Mouse (Mus musculus) embryonic fibroblast, embryonic 13.5 days (primary cell): ENCODE data around the gene Isoc2a. TPM values are rescaled to one million over a fixed set of nuclear protein-coding genes. Genes with fewer than 3 reads are reported as not detected.

Experiments
- H3K27ac ChIP-seq: 2 replicates; pipeline ENCODE4 v1.5.1; 2012; ENCODE audit warnings: low read length, control low read depth, inconsistent platforms; ENCODE audit not compliant: insufficient read depth
- H3K4me1 ChIP-seq: 2 replicates; pipeline ENCODE4 v1.6.1; 2011; ENCODE audit warnings: low read length; ENCODE audit not compliant: control insufficient read depth, insufficient read depth
- H3K4me3 ChIP-seq: 2 replicates; pipeline ENCODE4 v1.5.1; 2011; ENCODE audit warnings: mild to moderate bottlenecking, control low read depth, low read length; ENCODE audit not compliant: insufficient read depth
- CTCF ChIP-seq: IDR thresholded peaks from 2 replicates; pipeline ENCODE4 v1.5.1; 2011; ENCODE audit warnings: mild to moderate bottlenecking, control low read depth, low read length, moderate library complexity, borderline replicate concordance; ENCODE audit not compliant: insufficient read depth
- POLR2A ChIP-seq: IDR thresholded peaks from 2 replicates; pipeline ENCODE4 v1.6.1; 2011; ENCODE audit warnings: low read depth, mild to moderate bottlenecking, control low read depth, low read length, moderate library complexity
- polyA plus RNA-seq: library from polyadenylated mRNA; stranded (reverse); fragments of >200 nt; gene quantifications from 2 replicates; pipeline ENCODE4 v1.2.4, GENCODE M21; 2011; ENCODE audit warnings: low read depth; ENCODE audit not compliant: missing spikeins, insufficient read length

The Isoc2a gene
- 9.3 and 11.2 TPM in 2 replicates for polyA plus RNA-seq

- Histone ChIP-seq H3K4me3 (peak within 1 kb of the TSS; percentile 51), H3K4me1 (no peaks in the 10 kb centered on the region), H3K27ac (no peak within 1 kb of the TSS)
- peak; percentile 90 for TF ChIP-seq POLR2A
- TF ChIP-seq CTCF: no peak
These were observed at the start of gene Isoc2a for GRCm38 (mm10) chr7:4876753-4877221. Gene Isoc2a (plus strand): TSS chr7:4877153.

- no peaks in the 10 kb centered on the region for H3K4me1 ChIP-seq
- H3K27ac ChIP-seq: no peak overlapping the region
- no peak for TF ChIP-seq POLR2A
- TF ChIP-seq CTCF: no peak
- H3K4me3 ChIP-seq: no peak overlapping the region
These were observed 46.5 kb upstream of the Isoc2a start for GRCm38 (mm10) chr7:4830476-4830875.

DNA sequence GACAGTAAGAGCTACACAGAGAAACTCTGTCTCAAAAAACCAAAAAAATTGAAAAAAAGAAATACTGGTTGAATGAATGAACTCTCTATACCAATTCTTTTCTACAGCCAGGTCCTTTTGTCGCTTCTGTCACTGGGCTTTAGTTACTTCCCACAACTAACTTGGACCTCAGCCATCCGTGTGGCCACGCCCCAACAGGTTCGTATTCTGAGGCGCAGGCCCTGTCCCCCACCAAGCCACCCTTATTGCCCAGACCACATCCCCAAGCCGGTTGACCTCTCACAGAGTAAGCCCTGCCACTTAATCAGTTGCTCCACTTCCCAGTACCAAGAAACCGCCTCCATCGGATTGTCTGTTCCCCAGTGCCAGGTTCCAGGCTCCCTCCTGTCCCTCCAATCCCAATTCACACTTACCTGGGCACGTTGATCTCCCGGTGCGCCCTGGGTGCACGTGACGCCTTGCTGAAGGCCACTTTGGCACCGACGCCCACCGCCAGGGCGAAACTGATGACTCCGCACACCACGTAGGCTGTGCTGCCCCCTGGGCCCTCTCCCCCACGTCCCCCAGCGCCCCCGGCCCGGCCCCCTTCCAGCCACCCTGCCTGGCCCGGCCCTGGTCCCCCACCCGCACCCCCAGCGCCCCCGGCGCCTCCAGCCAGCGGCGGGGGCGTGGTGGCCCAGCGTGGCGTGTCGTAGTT, 41.2 kb upstream of the Isoc2a start:
- H3K27ac ChIP-seq: no peak overlapping the region
- no peaks in the 10 kb centered on the region for H3K4me1 ChIP-seq
- TF ChIP-seq POLR2A: no peak
- TF ChIP-seq CTCF: no peak
- no peak overlapping the region for H3K4me3 ChIP-seq

- H3K4me3 ChIP-seq: no peak overlapping the region
- TF ChIP-seq POLR2A (no peak), CTCF (peak; percentile 45; the same call in 1 of the 2 replicates)
- no peak overlapping the region for H3K27ac ChIP-seq
- no peaks in the 10 kb centered on the region for H3K4me1 ChIP-seq
These were observed 40.6 kb upstream of the Isoc2a start for GRCm38 (mm10) chr7:4836351-4836792.

DNA sequence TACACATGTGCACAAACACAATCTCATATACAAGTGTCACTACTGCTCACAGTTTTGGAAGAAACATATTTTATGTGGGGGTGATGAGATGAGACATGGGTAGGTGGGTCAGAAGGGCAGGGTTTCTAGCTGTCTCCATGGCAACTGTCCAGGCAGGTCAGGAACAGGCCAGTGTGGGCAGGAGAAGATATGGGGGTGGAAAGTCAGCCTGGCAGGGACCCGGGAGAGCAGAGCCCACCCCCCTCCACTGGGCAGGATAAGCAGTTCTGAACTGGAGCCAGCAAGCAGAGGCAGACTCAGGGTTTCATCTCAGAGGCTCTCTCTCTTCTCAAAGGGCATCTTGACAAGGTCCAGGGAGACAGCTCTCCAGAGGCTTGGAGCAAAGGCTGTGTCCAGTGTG, 39.3 kb upstream of the Isoc2a start:
- Histone ChIP-seq H3K27ac (no peak overlapping the region), H3K4me1 (no peaks in the 10 kb centered on the region), H3K4me3 (no peak overlapping the region)
- TF ChIP-seq CTCF: no peak
- no peak for TF ChIP-seq POLR2A

- TF ChIP-seq CTCF (no peak), POLR2A (no peak)
- Histone ChIP-seq H3K4me1 (no peaks in the 10 kb centered on the region), H3K4me3 (no peak overlapping the region), H3K27ac (no peak overlapping the region)
These were observed 34.9 kb upstream of the Isoc2a start for GRCm38 (mm10) chr7:4842077-4842476.

DNA sequence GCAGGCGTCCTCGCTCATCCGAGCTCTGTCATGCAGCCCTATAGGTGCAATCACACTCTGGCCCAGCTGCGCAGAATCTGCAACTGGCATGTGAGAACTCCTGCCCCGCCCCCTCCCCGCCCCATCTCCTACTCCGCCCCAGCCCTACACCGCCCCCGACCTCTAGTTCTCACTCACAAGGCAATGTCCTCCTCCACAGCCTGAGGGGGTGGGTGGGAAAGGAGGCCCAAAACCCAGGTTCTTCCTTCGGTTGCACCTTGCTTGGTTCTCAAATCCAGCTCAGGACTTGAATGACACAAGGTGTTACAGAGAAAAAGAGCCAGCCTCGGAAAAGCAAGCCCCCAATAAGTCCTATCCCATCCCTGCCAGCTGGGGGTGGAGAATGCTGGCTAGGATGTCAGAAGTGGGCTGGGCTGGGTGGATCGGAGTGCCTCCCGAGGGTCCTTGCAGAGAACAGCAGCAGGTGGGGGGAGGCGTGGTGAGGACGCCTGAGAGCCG, 34.3 kb upstream of the Isoc2a start:
- TF ChIP-seq POLR2A: no peak
- TF ChIP-seq CTCF: no peak
- H3K4me3 ChIP-seq: no peak overlapping the region
- no peaks in the 10 kb centered on the region for H3K4me1 ChIP-seq
- no peak overlapping the region for H3K27ac ChIP-seq

DNA sequence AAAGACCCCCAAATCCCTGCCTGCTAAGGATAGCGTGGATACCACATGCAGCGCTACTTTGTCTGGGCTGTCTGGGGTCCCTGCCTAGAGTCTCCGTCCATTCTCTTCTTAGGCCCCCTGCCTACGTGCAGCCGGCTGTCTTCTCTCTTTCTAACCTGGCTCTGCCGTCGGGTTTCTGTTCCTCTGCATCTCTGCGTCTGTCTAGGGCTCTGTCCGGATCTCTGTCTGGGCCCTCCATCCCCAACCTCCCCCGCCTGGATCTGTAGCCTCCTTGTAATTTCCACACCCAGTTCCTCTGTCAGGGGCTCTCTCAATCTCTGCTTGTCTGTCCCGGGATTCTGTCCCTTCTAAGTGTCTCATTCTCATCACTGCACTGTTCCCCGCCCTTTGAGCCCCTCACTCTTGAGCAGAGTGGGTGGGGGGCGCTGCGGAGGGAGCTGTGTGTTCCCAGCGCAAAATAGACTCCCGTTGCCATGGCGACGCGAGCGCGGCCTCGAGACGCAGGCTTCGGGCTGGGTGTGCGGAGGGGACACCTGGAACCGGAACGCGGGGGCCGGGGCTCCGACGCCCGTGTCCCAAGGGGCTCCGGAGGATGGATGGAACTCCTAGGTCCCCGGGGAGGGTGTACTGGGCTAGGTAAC, 33.2 kb upstream of the Isoc2a start:
- H3K4me1 ChIP-seq: no peaks in the 10 kb centered on the region
- TF ChIP-seq POLR2A (no peak), CTCF (no peak)
- H3K27ac ChIP-seq: no peak overlapping the region
- H3K4me3 ChIP-seq: no peak overlapping the region

GRCm38 (mm10) chr7:4844245-4844916, 32.6 kb upstream of the Isoc2a start, which contains the start of gene Shisa7:
Gene Shisa7 (minus strand): TSS chr7:4844696.
- H3K4me3 ChIP-seq: no peak within 1 kb of the TSS
- no peak for TF ChIP-seq POLR2A
- TF ChIP-seq CTCF: no peak
- H3K4me1 ChIP-seq: no peaks in the 10 kb centered on the region

DNA sequence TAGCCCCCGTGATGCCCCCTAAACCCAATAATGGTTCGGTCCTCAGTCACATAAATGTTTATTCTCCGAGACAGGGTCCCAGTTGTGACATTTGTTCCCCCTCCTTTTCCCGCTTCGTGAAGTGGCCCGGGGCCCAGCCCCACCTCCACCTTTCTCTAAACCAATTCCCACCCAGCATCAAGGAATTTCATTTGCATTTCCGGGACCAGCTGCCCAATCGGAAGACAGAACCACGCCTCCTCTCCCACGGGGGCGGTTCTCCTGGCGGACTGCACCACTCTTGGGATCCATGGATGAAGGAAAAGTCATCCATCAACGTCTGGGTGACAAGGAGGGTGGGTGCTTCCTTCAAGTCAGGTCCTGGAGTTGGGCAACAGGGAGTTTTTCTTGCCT, 32.0 kb upstream of the Isoc2a start:
- no peak overlapping the region for H3K27ac ChIP-seq
- no peak overlapping the region for H3K4me3 ChIP-seq
- no peaks in the 10 kb centered on the region for H3K4me1 ChIP-seq
- TF ChIP-seq POLR2A (no peak), CTCF (no peak)

More at GRCm38 (mm10) chr7:4844245-4844916, 32.6 kb upstream of the Isoc2a start, which contains the start of gene Shisa7:
- H3K27ac ChIP-seq: no peak within 1 kb of the TSS
